Mouse (Mus musculus) C3H10T1/2 (cell line): ENCODE results near the gene Olfr983. TPM values are rescaled to one million over a fixed set of nuclear protein-coding genes. Genes with fewer than 3 reads are reported as not detected.

Source experiments
- polyA plus RNA-seq, 2 experiments: library from polyadenylated mRNA; unstranded; fragments of >200 nt; fragmentation: generic; extraction: Trizol; gene quantifications; one replicate each; pipeline ENCODE4 v1.2.1; 2012; ENCODE audit warnings: missing spikeins in 2 of 2

Gene Olfr983
- polyA plus RNA-seq, result not detected

DNA sequence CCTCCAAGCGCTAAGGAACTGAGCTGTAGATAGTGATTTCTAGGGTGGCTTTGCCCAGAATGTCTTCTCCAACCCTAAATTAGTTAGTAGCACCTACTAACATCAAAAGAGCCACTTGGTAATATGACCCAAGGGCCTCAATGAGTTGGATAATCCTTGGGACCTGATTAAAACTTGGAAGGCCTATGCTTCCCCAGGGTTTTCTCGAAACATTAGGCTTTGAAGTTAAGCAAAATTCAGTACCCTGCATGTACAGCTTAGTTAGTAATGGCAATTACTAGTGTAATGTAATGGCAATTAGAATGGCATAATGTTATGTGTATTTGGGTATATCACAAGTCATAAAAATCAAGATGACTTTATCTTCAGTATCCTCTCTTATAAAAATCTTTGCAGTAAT lies at the start of gene Olfr983:
Gene Olfr983, minus strand, starts transcription at position 101 of the 400 bp plus-strand sequence.

DNA sequence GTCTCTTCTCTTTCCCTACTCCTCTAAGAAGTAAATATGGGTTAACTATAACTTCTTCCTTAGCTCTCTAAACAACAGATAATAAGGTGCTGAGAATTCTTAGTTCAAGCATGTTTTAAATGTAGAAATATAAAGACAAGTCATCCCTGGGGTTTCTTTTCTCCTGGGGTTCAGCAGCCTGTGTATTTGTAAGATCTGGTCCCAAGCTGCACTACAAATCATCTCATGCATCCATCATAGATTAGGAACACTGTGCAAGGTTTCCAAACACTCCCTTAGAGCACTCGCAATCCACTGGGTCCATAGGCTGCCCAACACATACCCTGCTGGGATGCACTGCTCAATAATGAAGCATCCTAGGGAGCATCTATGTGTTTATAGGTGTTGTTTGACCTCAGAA lies 36.7 kb upstream of the Olfr983 start, which contains the start of gene Olfr985:
Gene Olfr985, minus strand, starts transcription at position 101 of the 400 bp plus-strand sequence.

DNA sequence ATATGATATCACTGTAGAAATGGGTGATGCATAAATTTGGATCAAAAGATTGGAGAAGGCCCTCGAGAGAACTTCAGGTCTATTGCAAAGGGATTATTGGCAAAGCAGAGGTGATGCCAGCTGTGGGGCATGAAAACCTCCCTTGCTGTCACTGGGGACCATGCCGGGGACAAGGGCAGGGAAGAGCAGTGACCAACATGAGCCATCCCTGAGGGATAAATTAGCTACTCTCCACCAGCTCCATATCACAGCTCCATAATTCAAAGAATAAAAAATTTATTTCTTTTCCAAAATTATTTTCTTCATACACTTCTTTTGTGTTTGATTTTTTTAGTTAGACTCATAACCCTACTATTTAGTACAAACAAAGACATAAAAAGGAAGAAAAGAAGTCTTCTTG lies 20.7 kb upstream of the Olfr983 start, which contains the start of gene Olfr984:
Gene Olfr984, minus strand, starts transcription at position 101 of the 400 bp plus-strand sequence.

DNA sequence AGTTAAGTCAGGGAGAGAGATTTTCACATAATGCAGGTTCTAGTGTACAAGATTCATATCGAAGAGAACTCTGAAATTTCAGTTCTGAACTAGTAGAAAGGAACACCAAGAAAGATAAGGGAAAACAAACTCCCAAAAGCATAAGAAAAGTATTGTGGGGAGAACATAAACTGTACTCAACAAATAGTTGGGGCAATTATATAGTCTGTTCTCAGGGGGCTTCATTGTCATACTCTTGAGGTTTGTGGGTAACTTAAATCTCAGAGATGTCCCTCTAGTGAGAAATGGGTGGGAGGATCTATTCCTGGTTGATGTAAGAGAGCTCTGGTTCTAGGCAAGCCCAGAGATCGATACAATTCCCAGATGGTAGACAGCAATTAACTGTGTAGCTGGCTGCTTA lies 19.9 kb downstream of the Olfr983 start, which contains the start of gene Olfr982:
Gene Olfr982, plus strand, starts transcription at position 301 of the 400 bp plus-strand sequence.

Other genes starting within 250 kb of the Olfr983 start
- gene Olfr972, start 227.2 kb downstream of the Olfr983 start, polyA plus RNA-seq, result not detected
- gene Olfr229, start 186.3 kb downstream of the Olfr983 start, polyA plus RNA-seq, result not detected
- not detected for gene Olfr974, start 156.1 kb downstream of the Olfr983 start, polyA plus RNA-seq
- not detected for gene Olfr975, start 141.5 kb downstream of the Olfr983 start, polyA plus RNA-seq
- gene Olfr976, start 132.5 kb downstream of the Olfr983 start, polyA plus RNA-seq, result not detected
- gene Olfr978, start 101.5 kb downstream of the Olfr983 start, polyA plus RNA-seq, result not detected
- not detected for gene Olfr979, start 90.1 kb downstream of the Olfr983 start, polyA plus RNA-seq
- gene Olfr980, start 84.0 kb downstream of the Olfr983 start, polyA plus RNA-seq, result not detected
- gene Olfr981, start 72.1 kb downstream of the Olfr983 start, polyA plus RNA-seq, result not detected
- not detected for gene Olfr982, start 19.8 kb downstream of the Olfr983 start, polyA plus RNA-seq
- gene Olfr984, start 20.6 kb upstream of the Olfr983 start, polyA plus RNA-seq, result not detected
- gene Olfr985, start 36.6 kb upstream of the Olfr983 start, polyA plus RNA-seq, result not detected
- gene Tmem225, start 54.5 kb upstream of the Olfr983 start, polyA plus RNA-seq, result not detected
- not detected for gene Olfr986, start 87.3 kb upstream of the Olfr983 start, polyA plus RNA-seq
- 1 to 10 TPM in 1 of 2 experiments, under 1 TPM in 1; 0.29 to 1.5 TPM for gene Zfp202, start 98.7 kb upstream of the Olfr983 start, polyA plus RNA-seq
- gene Scn3b, start 175.6 kb upstream of the Olfr983 start, polyA plus RNA-seq, result under 1 TPM in 1 of 2 experiments, not detected in 1; 0.01 TPM